Mouse (Mus musculus): ENCODE results near the gene Taf5l. TPM values are rescaled to one million over a fixed set of nuclear protein-coding genes. Genes with fewer than 3 reads are reported as not detected.

Taf5l gene
- polyA plus RNA-seq (2014; fragmentation: Nextera tagmentation; extraction: Ambion mirVana), result 23.3 and 29.9 TPM in 2 replicates

- under 1% methylated on average over 74 of the region's 74 CpGs for whole genome bisulfite sequencing
- no peaks in the 10 kb centered on the region for H3K27me3 ChIP-seq (ENCODE audit: control insufficient read depth, insufficient read depth, low read length)
These were observed at the start of gene Taf5l, which contains the start of gene Urb2 for GRCm38 (mm10) chr8:124021237-124022227. TSS of gene Taf5l (minus strand) at chr8:124021397. TSS of gene Urb2 (plus strand) at chr8:124021508.

GRCm38 (mm10) chr8:124070363-124071324 lies 49.4 kb upstream of the Taf5l start:
- Histone ChIP-seq H3K4me2 (ENCODE audit: low read length) (no peak overlapping the region; the same call in 1 of the 2 replicates), H3K4me3 (replicated peaks; ENCODE audit: low read depth, low read length) (no peak overlapping the region), H3K27me3 (ENCODE audit: control insufficient read depth, insufficient read depth, low read length) (no peaks in the 10 kb centered on the region), H3K4me1 (ENCODE audit: control insufficient read depth, insufficient read depth, low read length) (peaks cover 18% of the 10 kb centered on the region), H3K9ac (replicated peaks; ENCODE audit: low read length) (peak overlapping the region; percentile 2; the same call in 1 of the 2 replicates), H3K27ac (replicated peaks; ENCODE audit: low read depth, low read length) (peak overlapping the region; percentile 72), H3K9me3 (ENCODE audit: control insufficient read depth, low read length) (no peaks in the 10 kb centered on the region), H3K36me3 (ENCODE audit: control insufficient read depth, insufficient read depth, low read length) (no peaks in the 10 kb centered on the region)
- WGBS, result 39% methylated on average over 18 of the region's 18 CpGs
- peak; percentile 80 for DNase-seq
- ATAC-seq (ENCODE audit: low FRiP score, low TSS enrichment), result no peak; the same call in 1 of the 2 replicates

More at GRCm38 (mm10) chr8:124021237-124022227, at the start of gene Taf5l, which contains the start of gene Urb2:
- Histone ChIP-seq H3K27ac (replicated peaks; ENCODE audit: low read depth, low read length) (peak within 1 kb of the TSS; percentile 89), H3K9me3 (ENCODE audit: control insufficient read depth, low read length) (no peaks in the 10 kb centered on the region), H3K36me3 (ENCODE audit: control insufficient read depth, insufficient read depth, low read length) (peaks cover 16% of the 10 kb centered on the region), H3K4me1 (ENCODE audit: control insufficient read depth, insufficient read depth, low read length) (peaks cover 18% of the 10 kb centered on the region), H3K4me3 (replicated peaks; ENCODE audit: low read depth, low read length) (peak within 1 kb of the TSS; percentile 78), H3K9ac (replicated peaks; ENCODE audit: low read length) (peak within 1 kb of the TSS; percentile 72), H3K4me2 (ENCODE audit: low read length) (peak within 1 kb of the TSS; percentile 78)
- peak; percentile 97 for DNase-seq
- ATAC-seq (ENCODE audit: low FRiP score, low TSS enrichment), result peak; percentile 93

- no peaks in the 10 kb centered on the region for H3K27me3 ChIP-seq (ENCODE audit: control insufficient read depth, insufficient read depth, low read length)
- H3K4me3 ChIP-seq (replicated peaks; ENCODE audit: low read depth, low read length), result no peak overlapping the region
- H3K9me3 ChIP-seq (ENCODE audit: control insufficient read depth, low read length), result no peaks in the 10 kb centered on the region
- H3K36me3 ChIP-seq (ENCODE audit: control insufficient read depth, insufficient read depth, low read length), result no peaks in the 10 kb centered on the region
- H3K9ac ChIP-seq (replicated peaks; ENCODE audit: low read length), result no peak overlapping the region
- ATAC-seq (ENCODE audit: low FRiP score, low TSS enrichment), result no peak
- WGBS, result 84% methylated on average over 4 of the region's 4 CpGs
- no peak for DNase-seq
- H3K27ac ChIP-seq (replicated peaks; ENCODE audit: low read depth, low read length), result no peak overlapping the region
- peaks cover 18% of the 10 kb centered on the region for H3K4me1 ChIP-seq (ENCODE audit: control insufficient read depth, insufficient read depth, low read length)
- no peak overlapping the region for H3K4me2 ChIP-seq (ENCODE audit: low read length)
These were observed 46.0 kb upstream of the Taf5l start for GRCm38 (mm10) chr8:124067059-124067750.

- WGBS, result 76% methylated on average over 4 of the region's 4 CpGs
- Histone ChIP-seq H3K36me3 (ENCODE audit: control insufficient read depth, insufficient read depth, low read length) (no peaks in the 10 kb centered on the region), H3K4me2 (ENCODE audit: low read length) (no peak overlapping the region), H3K27ac (replicated peaks; ENCODE audit: low read depth, low read length) (no peak overlapping the region), H3K4me3 (replicated peaks; ENCODE audit: low read depth, low read length) (no peak overlapping the region), H3K27me3 (ENCODE audit: control insufficient read depth, insufficient read depth, low read length) (no peaks in the 10 kb centered on the region), H3K9me3 (ENCODE audit: control insufficient read depth, low read length) (no peaks in the 10 kb centered on the region), H3K4me1 (ENCODE audit: control insufficient read depth, insufficient read depth, low read length) (peaks cover 18% of the 10 kb centered on the region), H3K9ac (replicated peaks; ENCODE audit: low read length) (no peak overlapping the region)
- ATAC-seq (ENCODE audit: low FRiP score, low TSS enrichment) (no peak), DNase-seq (no peak)
These were observed 45.3 kb upstream of the Taf5l start for GRCm38 (mm10) chr8:124066325-124067058.

GRCm38 (mm10) chr8:124056832-124057655 lies 35.8 kb upstream of the Taf5l start:
- Histone ChIP-seq H3K36me3 (ENCODE audit: control insufficient read depth, insufficient read depth, low read length) (no peaks in the 10 kb centered on the region), H3K4me3 (replicated peaks; ENCODE audit: low read depth, low read length) (no peak overlapping the region), H3K27ac (replicated peaks; ENCODE audit: low read depth, low read length) (no peak overlapping the region), H3K27me3 (ENCODE audit: control insufficient read depth, insufficient read depth, low read length) (no peaks in the 10 kb centered on the region), H3K9ac (replicated peaks; ENCODE audit: low read length) (no peak overlapping the region), H3K9me3 (ENCODE audit: control insufficient read depth, low read length) (no peaks in the 10 kb centered on the region), H3K4me1 (ENCODE audit: control insufficient read depth, insufficient read depth, low read length) (no peaks in the 10 kb centered on the region), H3K4me2 (ENCODE audit: low read length) (no peak overlapping the region)
- WGBS, result 79% methylated on average over 11 of the region's 11 CpGs
- ATAC-seq (ENCODE audit: low FRiP score, low TSS enrichment) (no peak), DNase-seq (no peak)

- ATAC-seq (ENCODE audit: low FRiP score, low TSS enrichment) (no peak), DNase-seq (no peak)
- peaks cover 11% of the 10 kb centered on the region for H3K36me3 ChIP-seq (ENCODE audit: control insufficient read depth, insufficient read depth, low read length)
- no peaks in the 10 kb centered on the region for H3K9me3 ChIP-seq (ENCODE audit: control insufficient read depth, low read length)
- H3K27ac ChIP-seq (replicated peaks; ENCODE audit: low read depth, low read length), result no peak overlapping the region
- no peak overlapping the region for H3K9ac ChIP-seq (replicated peaks; ENCODE audit: low read length)
- H3K4me2 ChIP-seq (ENCODE audit: low read length), result no peak overlapping the region
- H3K4me3 ChIP-seq (replicated peaks; ENCODE audit: low read depth, low read length), result no peak overlapping the region
- H3K27me3 ChIP-seq (ENCODE audit: control insufficient read depth, insufficient read depth, low read length), result no peaks in the 10 kb centered on the region
- H3K4me1 ChIP-seq (ENCODE audit: control insufficient read depth, insufficient read depth, low read length), result no peaks in the 10 kb centered on the region
- 74% methylated on average over 4 of the region's 4 CpGs for WGBS
These were observed 31.4 kb upstream of the Taf5l start for GRCm38 (mm10) chr8:124052568-124052967.

GRCm38 (mm10) chr8:124052110-124052509 lies 30.9 kb upstream of the Taf5l start:
- H3K4me1 ChIP-seq (ENCODE audit: control insufficient read depth, insufficient read depth, low read length), result no peaks in the 10 kb centered on the region
- no peaks in the 10 kb centered on the region for H3K9me3 ChIP-seq (ENCODE audit: control insufficient read depth, low read length)
- no peak for ATAC-seq (ENCODE audit: low FRiP score, low TSS enrichment)
- no peak overlapping the region for H3K9ac ChIP-seq (replicated peaks; ENCODE audit: low read length)
- H3K4me2 ChIP-seq (ENCODE audit: low read length), result no peak overlapping the region
- peak; percentile 88 for DNase-seq
- no peak overlapping the region for H3K4me3 ChIP-seq (replicated peaks; ENCODE audit: low read depth, low read length)
- H3K27me3 ChIP-seq (ENCODE audit: control insufficient read depth, insufficient read depth, low read length), result no peaks in the 10 kb centered on the region
- no peak overlapping the region for H3K27ac ChIP-seq (replicated peaks; ENCODE audit: low read depth, low read length)
- peaks cover 15% of the 10 kb centered on the region for H3K36me3 ChIP-seq (ENCODE audit: control insufficient read depth, insufficient read depth, low read length)
- WGBS, result 14% methylated on average over 3 of the region's 3 CpGs
